Mouse (Mus musculus): ENCODE data around the gene Gm48552.

- TF ChIP-seq MYC (IDR thresholded peaks at IDR 0.05; ENCODE audit: low read depth, low read length): no peak
- TF ChIP-seq CTCF (IDR thresholded peaks at IDR 0.05 in 2 of 3, conservative IDR thresholded peaks at IDR 0.05 in 1 of 3; ENCODE audit: control insufficient read depth in 1 of 3, insufficient read depth in 1 of 3, low read depth in 2 of 3, low read length in 3 of 3, poor library complexity in 1 of 3, severe bottlenecking in 1 of 3): no peak
- TF ChIP-seq EP300 (IDR thresholded peaks at IDR 0.05; ENCODE audit: low read depth in 1 of 2, low read length in 2 of 2): no peak
- TF ChIP-seq MAFK (IDR thresholded peaks at IDR 0.05; ENCODE audit: borderline replicate concordance, low read depth, low read length): no peak
- TF ChIP-seq ZKSCAN1 (IDR thresholded peaks at IDR 0.05; ENCODE audit: low read depth, low read length): no peak
These were observed 30.5 kb downstream of the Gm48552 start for GRCm38 (mm10) chr10:81419111-81419928.
